Mouse (Mus musculus): ENCODE measurements around the gene Arhgef3. TPM values are rescaled to one million over a fixed set of nuclear protein-coding genes. Genes with fewer than 3 reads are reported as not detected.

The Arhgef3 gene
- polyA plus RNA-seq, 1 experiment, result 2.6 TPM

DNA sequence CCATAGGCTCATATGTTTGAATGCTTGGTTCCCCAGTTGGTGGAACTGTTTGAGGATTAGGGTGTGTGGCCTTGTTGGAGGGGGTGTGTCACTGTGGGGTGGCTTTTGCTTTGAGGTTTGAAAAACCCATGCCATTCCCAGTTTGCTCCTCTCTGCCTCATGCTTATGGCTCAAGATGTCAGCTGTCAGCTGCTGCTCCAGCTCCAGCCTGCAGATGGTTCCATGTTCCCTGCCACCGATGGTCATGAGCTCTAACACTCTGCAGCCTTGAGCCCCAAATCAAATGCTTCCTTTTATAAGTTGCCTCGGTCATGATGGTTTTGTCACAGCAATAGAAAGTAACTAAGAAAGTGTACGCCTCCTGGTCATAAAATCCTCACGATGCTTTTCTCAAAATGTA lies 54.6 kb downstream of the Arhgef3 start:
- Histone ChIP-seq H3K27ac (ENCODE audit: insufficient read depth, low read length) (no peak overlapping the region), H3K4me1 (ENCODE audit: control insufficient read depth, insufficient read depth, low read length) (peaks cover 2% of the 10 kb centered on the region), H3K27me3 (ENCODE audit: control insufficient read depth, insufficient read depth, low read length, poor library complexity, severe bottlenecking) (no peaks in the 10 kb centered on the region), H3K9ac (ENCODE audit: low read depth, poor library complexity, severe bottlenecking) (no peak overlapping the region), H3K4me3 (ENCODE audit: low read depth, low read length) (no peak overlapping the region), H3K36me3 (ENCODE audit: control insufficient read depth, insufficient read depth, low read length, poor library complexity, severe bottlenecking) (no peaks in the 10 kb centered on the region), H3K9me3 (replicated peaks; ENCODE audit: control insufficient read depth, insufficient read depth, low read length, poor library complexity, severe bottlenecking) (no peaks in the 10 kb centered on the region)
- no peak for TF ChIP-seq CTCF (IDR thresholded peaks at IDR 0.05; ENCODE audit: low read depth, low read length)
- TF ChIP-seq POLR2A (IDR thresholded peaks at IDR 0.05; ENCODE audit: insufficient read depth, low read length), result no peak
- TF ChIP-seq EP300 (IDR thresholded peaks at IDR 0.05; ENCODE audit: insufficient read depth, low read depth, low read length), result no peak

DNA sequence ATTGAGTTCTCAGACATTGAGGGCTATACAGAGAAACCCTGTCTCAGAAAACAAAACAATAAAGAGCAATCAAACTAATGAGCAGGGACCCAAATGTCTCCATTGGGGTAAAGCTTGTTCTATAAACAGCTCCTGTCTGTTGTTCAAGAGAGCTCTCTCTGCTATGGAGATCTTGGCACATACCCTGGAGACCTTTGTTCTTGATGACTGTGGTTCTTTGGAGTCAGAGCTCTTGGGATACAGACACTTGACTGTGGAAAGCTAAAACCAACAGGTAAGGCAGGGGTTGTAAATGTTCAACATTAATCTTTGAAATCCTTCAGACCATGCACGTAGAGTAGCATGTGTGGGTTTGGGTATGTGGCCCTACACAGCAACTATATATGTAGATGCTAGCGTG lies 55.7 kb downstream of the Arhgef3 start:
- no peak for TF ChIP-seq CTCF (IDR thresholded peaks at IDR 0.05; ENCODE audit: low read depth, low read length)
- no peak for TF ChIP-seq POLR2A (IDR thresholded peaks at IDR 0.05; ENCODE audit: insufficient read depth, low read length)
- TF ChIP-seq EP300 (IDR thresholded peaks at IDR 0.05; ENCODE audit: insufficient read depth, low read depth, low read length), result no peak
- Histone ChIP-seq H3K9me3 (replicated peaks; ENCODE audit: control insufficient read depth, insufficient read depth, low read length, poor library complexity, severe bottlenecking) (no peaks in the 10 kb centered on the region), H3K9ac (ENCODE audit: low read depth, poor library complexity, severe bottlenecking) (no peak overlapping the region)

DNA sequence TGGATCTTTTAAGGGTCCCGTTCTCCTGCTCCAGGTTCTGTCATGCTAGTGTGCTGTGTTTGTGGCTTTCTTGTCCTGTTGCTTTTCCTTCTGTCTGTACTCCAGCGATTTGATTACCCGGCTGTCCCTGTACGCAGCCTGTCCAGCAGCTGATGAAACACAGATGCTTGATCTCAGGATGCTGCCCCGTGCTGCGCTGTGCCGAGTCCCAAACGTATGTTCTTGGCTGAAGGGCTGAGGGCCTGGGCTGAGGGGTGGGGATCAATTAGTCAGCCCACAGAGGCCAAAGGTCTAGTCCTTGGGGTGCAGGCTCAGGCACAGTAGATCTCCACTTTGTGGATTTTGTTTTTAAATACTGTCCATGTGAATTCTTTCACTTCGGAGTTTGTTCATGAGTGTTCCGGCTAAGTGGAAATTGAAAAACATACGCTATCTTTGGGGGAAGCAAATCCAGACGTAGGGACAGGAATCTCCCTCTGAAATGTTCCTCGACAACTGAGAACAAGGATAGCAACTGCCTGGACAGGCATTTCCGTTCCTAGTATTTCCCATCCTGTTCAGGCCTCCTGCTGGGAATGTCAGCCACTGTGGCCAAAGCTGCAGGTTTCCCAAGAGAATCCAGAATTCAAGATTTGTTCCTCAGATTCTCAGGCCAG lies 56.6 kb downstream of the Arhgef3 start:
- Histone ChIP-seq H3K9ac (ENCODE audit: low read depth, poor library complexity, severe bottlenecking) (no peak overlapping the region), H3K36me3 (ENCODE audit: control insufficient read depth, insufficient read depth, low read length, poor library complexity, severe bottlenecking) (no peaks in the 10 kb centered on the region), H3K4me3 (ENCODE audit: low read depth, low read length) (no peak overlapping the region), H3K9me3 (replicated peaks; ENCODE audit: control insufficient read depth, insufficient read depth, low read length, poor library complexity, severe bottlenecking) (no peaks in the 10 kb centered on the region), H3K27ac (ENCODE audit: insufficient read depth, low read length) (no peak overlapping the region), H3K4me1 (ENCODE audit: control insufficient read depth, insufficient read depth, low read length) (peaks cover 2% of the 10 kb centered on the region), H3K27me3 (ENCODE audit: control insufficient read depth, insufficient read depth, low read length, poor library complexity, severe bottlenecking) (no peaks in the 10 kb centered on the region)
- TF ChIP-seq CTCF (IDR thresholded peaks at IDR 0.05; ENCODE audit: low read depth, low read length), result no peak
- no peak for TF ChIP-seq EP300 (IDR thresholded peaks at IDR 0.05; ENCODE audit: insufficient read depth, low read depth, low read length)

More for the DNA sequence above, 55.7 kb downstream of the Arhgef3 start:
- Histone ChIP-seq H3K4me3 (ENCODE audit: low read depth, low read length) (no peak overlapping the region), H3K4me1 (ENCODE audit: control insufficient read depth, insufficient read depth, low read length) (peaks cover 2% of the 10 kb centered on the region), H3K27me3 (ENCODE audit: control insufficient read depth, insufficient read depth, low read length, poor library complexity, severe bottlenecking) (no peaks in the 10 kb centered on the region), H3K27ac (ENCODE audit: insufficient read depth, low read length) (no peak overlapping the region), H3K36me3 (ENCODE audit: control insufficient read depth, insufficient read depth, low read length, poor library complexity, severe bottlenecking) (no peaks in the 10 kb centered on the region)

- H3K27me3 ChIP-seq (ENCODE audit: control insufficient read depth, insufficient read depth, low read length, poor library complexity, severe bottlenecking), result no peaks in the 10 kb centered on the region
- H3K4me3 ChIP-seq (ENCODE audit: low read depth, low read length), result no peak overlapping the region
- no peak overlapping the region for H3K9ac ChIP-seq (ENCODE audit: low read depth, poor library complexity, severe bottlenecking)
- H3K27ac ChIP-seq (ENCODE audit: insufficient read depth, low read length), result no peak overlapping the region
- peaks cover 2% of the 10 kb centered on the region for H3K4me1 ChIP-seq (ENCODE audit: control insufficient read depth, insufficient read depth, low read length)
- TF ChIP-seq POLR2A (IDR thresholded peaks at IDR 0.05; ENCODE audit: insufficient read depth, low read length) (no peak), EP300 (IDR thresholded peaks at IDR 0.05; ENCODE audit: insufficient read depth, low read depth, low read length) (no peak), CTCF (IDR thresholded peaks at IDR 0.05; ENCODE audit: low read depth, low read length) (no peak)
- no peaks in the 10 kb centered on the region for H3K36me3 ChIP-seq (ENCODE audit: control insufficient read depth, insufficient read depth, low read length, poor library complexity, severe bottlenecking)
- no peaks in the 10 kb centered on the region for H3K9me3 ChIP-seq (replicated peaks; ENCODE audit: control insufficient read depth, insufficient read depth, low read length, poor library complexity, severe bottlenecking)
Observed at GRCm38 (mm10) chr14:27173178-27173803, 58.6 kb downstream of the Arhgef3 start.

GRCm38 (mm10) chr14:27174188-27174786 lies 59.6 kb downstream of the Arhgef3 start:
- peaks cover 2% of the 10 kb centered on the region for H3K4me1 ChIP-seq (ENCODE audit: control insufficient read depth, insufficient read depth, low read length)
- TF ChIP-seq POLR2A (IDR thresholded peaks at IDR 0.05; ENCODE audit: insufficient read depth, low read length) (no peak), EP300 (IDR thresholded peaks at IDR 0.05; ENCODE audit: insufficient read depth, low read depth, low read length) (no peak), CTCF (IDR thresholded peaks at IDR 0.05; ENCODE audit: low read depth, low read length) (no peak)
- no peaks in the 10 kb centered on the region for H3K36me3 ChIP-seq (ENCODE audit: control insufficient read depth, insufficient read depth, low read length, poor library complexity, severe bottlenecking)

DNA sequence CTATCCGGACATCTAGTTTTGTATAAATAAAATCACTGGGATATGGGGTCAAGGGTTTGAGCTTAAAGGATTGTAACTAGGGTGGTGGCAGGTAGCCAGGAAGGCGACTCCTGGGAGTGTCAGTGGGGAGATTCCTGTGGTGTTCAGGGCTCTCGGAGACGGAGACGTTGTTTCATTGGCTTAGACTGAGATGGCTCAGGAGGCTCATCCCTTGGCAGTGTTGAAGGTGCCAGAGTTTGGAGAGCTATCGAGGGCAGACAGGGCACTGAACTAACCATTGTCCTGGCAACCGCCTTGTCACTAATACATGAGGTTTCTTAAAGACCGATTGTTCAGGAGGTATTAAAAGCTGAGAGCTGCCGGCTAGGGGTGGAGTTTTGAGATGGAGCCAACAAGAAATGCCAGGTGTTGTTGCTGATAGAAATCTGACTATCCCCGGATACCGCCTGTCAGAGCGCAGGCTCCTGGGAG lies 60.2 kb downstream of the Arhgef3 start:
- Histone ChIP-seq H3K4me1 (ENCODE audit: control insufficient read depth, insufficient read depth, low read length) (peaks cover 2% of the 10 kb centered on the region), H3K36me3 (ENCODE audit: control insufficient read depth, insufficient read depth, low read length, poor library complexity, severe bottlenecking) (no peaks in the 10 kb centered on the region), H3K27me3 (ENCODE audit: control insufficient read depth, insufficient read depth, low read length, poor library complexity, severe bottlenecking) (no peaks in the 10 kb centered on the region), H3K9me3 (replicated peaks; ENCODE audit: control insufficient read depth, insufficient read depth, low read length, poor library complexity, severe bottlenecking) (no peaks in the 10 kb centered on the region), H3K4me3 (ENCODE audit: low read depth, low read length) (no peak overlapping the region), H3K27ac (ENCODE audit: insufficient read depth, low read length) (no peak overlapping the region), H3K9ac (ENCODE audit: low read depth, poor library complexity, severe bottlenecking) (no peak overlapping the region)
- TF ChIP-seq EP300 (IDR thresholded peaks at IDR 0.05; ENCODE audit: insufficient read depth, low read depth, low read length) (no peak), CTCF (IDR thresholded peaks at IDR 0.05; ENCODE audit: low read depth, low read length) (no peak), POLR2A (IDR thresholded peaks at IDR 0.05; ENCODE audit: insufficient read depth, low read length) (no peak)

More at GRCm38 (mm10) chr14:27174188-27174786, 59.6 kb downstream of the Arhgef3 start:
- H3K27ac ChIP-seq (ENCODE audit: insufficient read depth, low read length), result no peak overlapping the region
- no peaks in the 10 kb centered on the region for H3K9me3 ChIP-seq (replicated peaks; ENCODE audit: control insufficient read depth, insufficient read depth, low read length, poor library complexity, severe bottlenecking)
- H3K27me3 ChIP-seq (ENCODE audit: control insufficient read depth, insufficient read depth, low read length, poor library complexity, severe bottlenecking), result no peaks in the 10 kb centered on the region
- no peak overlapping the region for H3K4me3 ChIP-seq (ENCODE audit: low read depth, low read length)
- no peak overlapping the region for H3K9ac ChIP-seq (ENCODE audit: low read depth, poor library complexity, severe bottlenecking)
